Mouse (Mus musculus) neutrophil, adult 5-6 weeks (primary cell): ENCODE data around the gene Slc2a6. TPM values are rescaled to one million over a fixed set of nuclear protein-coding genes. Genes with fewer than 3 reads are reported as not detected.

Experiments used
- ATAC-seq: fragments of 151-379, 151-347 bp; 2 replicates; pipeline ENCODE4 v1.8.0; 2017; ENCODE audit warnings: mild to moderate bottlenecking, moderate TSS enrichment; ENCODE audit not compliant: insufficient number of reproducible peaks, poor library complexity, low FRiP score, severe bottlenecking; ENCODE audit errors: extremely low read depth
- total RNA-seq: library from RNA; stranded (forward); fragments of 200-1000 nt; gene quantifications from 2 replicates; pipeline ENCODE4 v1.2.3, GENCODE M21; 2017

The Slc2a6 gene
- total RNA-seq, 1 experiment from 2014 or later = 87.3 TPM

DNA sequence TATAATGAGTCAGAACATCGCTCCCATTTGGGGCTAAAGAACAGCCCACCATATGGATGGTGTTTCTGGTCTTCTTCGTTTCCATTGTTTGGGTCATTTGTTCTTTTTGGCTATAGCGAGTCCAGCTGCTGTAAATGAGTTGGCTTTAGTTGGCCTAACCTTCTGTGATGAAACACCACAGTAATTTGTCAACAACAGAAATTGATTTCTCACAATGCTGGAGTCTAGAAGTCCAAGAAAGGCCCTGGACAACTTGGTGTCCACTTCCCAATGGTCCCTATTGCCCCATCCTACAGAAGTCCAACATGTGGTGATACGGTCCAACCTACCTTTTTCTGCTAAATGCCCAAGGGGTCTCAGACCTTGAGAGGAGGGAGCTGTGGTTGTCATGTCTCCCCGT, 43.2 kb downstream of the Slc2a6 start:
- no peak for ATAC-seq

DNA sequence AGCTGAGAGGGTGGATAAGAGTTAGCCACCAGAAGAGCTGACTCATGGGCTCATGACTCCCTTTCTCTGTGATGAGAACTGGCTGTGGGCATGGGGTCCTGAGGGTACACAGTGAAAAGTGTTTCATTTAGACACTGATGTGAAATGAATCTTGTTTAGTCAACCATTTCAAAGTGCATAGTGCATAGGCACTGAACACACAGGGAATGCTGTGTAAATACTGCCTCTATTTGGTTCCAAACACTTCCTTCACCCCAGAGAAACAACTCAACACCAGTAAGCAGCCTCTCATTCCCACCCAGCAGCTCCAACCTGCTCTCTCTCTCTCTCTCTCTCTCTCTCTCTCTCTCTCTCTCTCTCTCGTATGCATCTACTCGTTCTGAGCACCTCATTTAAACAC, 43.6 kb downstream of the Slc2a6 start:
- ATAC-seq = no peak

GRCm38 (mm10) chr2:26980361-26980760, 47.4 kb downstream of the Slc2a6 start:
- no peak for ATAC-seq

DNA sequence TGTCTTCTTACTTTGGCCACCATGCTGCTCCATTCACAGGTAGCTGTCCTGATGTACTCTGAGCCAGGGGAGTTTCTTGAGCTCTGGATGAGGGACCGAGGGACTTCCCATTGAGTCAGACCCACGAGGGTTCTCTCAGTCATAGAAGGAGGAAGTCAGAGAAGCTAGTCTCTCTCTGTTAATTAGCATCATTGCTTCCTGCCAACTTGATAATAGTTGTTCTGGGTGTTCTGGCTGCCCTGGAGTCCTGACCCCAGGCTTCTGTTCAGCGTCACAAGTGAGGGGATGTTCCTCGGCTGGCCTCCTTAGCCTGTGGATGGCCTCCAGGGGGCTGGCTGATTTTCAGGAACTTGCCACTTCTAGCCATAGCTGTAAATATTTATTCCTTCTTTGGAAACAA, 53.8 kb downstream of the Slc2a6 start:
- peak; percentile 17; the same call in 1 of the 2 replicates for ATAC-seq

GRCm38 (mm10) chr2:26973116-26973515, 54.7 kb downstream of the Slc2a6 start, which contains the start of gene Adamts13:
Gene Adamts13, plus strand, starts transcription at chr2:26973416.
- no peak for ATAC-seq

Other genes with a start within 250 kb of the Slc2a6 start
- gene Abo, start 163.0 kb downstream of the Slc2a6 start, total RNA-seq = not detected in 2 replicates
- gene Surf6, start 125.1 kb downstream of the Slc2a6 start, total RNA-seq = 46.4 and 52.5 TPM in 2 replicates
- gene Med22, start 117.3 kb downstream of the Slc2a6 start, total RNA-seq = 10.6 and 13.3 TPM in 2 replicates
- 711 and 793 TPM in 2 replicates for gene Rpl7a, start 117.2 kb downstream of the Slc2a6 start, total RNA-seq
- 40.9 and 44.7 TPM in 2 replicates for gene Surf2, start 111.6 kb downstream of the Slc2a6 start, total RNA-seq
- gene Surf1, start 111.5 kb downstream of the Slc2a6 start, total RNA-seq = 74.5 and 91.8 TPM in 2 replicates
- 49.6 and 56.1 TPM in 2 replicates for gene Surf4, start 94.1 kb downstream of the Slc2a6 start, total RNA-seq
- gene Stkld1, start 94.0 kb downstream of the Slc2a6 start, total RNA-seq = not detected in 2 replicates
- 76.4 and 98.3 TPM in 2 replicates for gene Rexo4, start 63.6 kb downstream of the Slc2a6 start, total RNA-seq
- gene Adamts13, start 54.6 kb downstream of the Slc2a6 start, total RNA-seq = not detected in 2 replicates
- 16.9 and 22.8 TPM in 2 replicates for gene Cacfd1, start 18.1 kb downstream of the Slc2a6 start, total RNA-seq
- gene Mymk, start 44.2 kb upstream of the Slc2a6 start, total RNA-seq = not detected in 2 replicates
- not detected in 2 replicates for gene Adamtsl2, start 51.4 kb upstream of the Slc2a6 start, total RNA-seq
- not detected in 2 replicates for gene Fam163b, start 114.5 kb upstream of the Slc2a6 start, total RNA-seq
- gene Dbh, start 137.2 kb upstream of the Slc2a6 start, total RNA-seq = not detected in 2 replicates
- not detected in 2 replicates for gene Sardh, start 220.3 kb upstream of the Slc2a6 start, total RNA-seq